Mouse (Mus musculus) testis, adult 2 months (tissue): ENCODE measurements around the gene Maml2.

Experiments used
- CTCF ChIP-seq: fragments of 200-500 bp; IDR thresholded peaks from 2 replicates; pipeline ENCODE4 v1.5.1; 2012; ENCODE audit warnings: low read depth, mild to moderate bottlenecking, inconsistent platforms, low read length, moderate library complexity; ENCODE audit not compliant: control insufficient read depth, insufficient read depth, insufficient replicate concordance
- POLR2A ChIP-seq: fragments of 200-500 bp; IDR thresholded peaks from 2 replicates; pipeline ENCODE4 v1.6.1; 2012; ENCODE audit warnings: low read depth, mild to moderate bottlenecking, inconsistent platforms, low read length, moderate library complexity; ENCODE audit not compliant: control insufficient read depth

- TF ChIP-seq POLR2A: no peak
- TF ChIP-seq CTCF: no peak
Observed at GRCm38 (mm10) chr9:13440911-13441310, 143.2 kb downstream of the Maml2 start.
